Mouse (Mus musculus) B cell, adult 2 months (primary cell): ENCODE data around the gene Ms4a10.

Experiments
- DNase-seq, 2 experiments: peaks; one replicate each; pipeline ENCODE4 v3.0.0; 2022

Ms4a10 gene

GRCm38 (mm10) chr19:10959085-10959977, 15.1 kb downstream of the Ms4a10 start:
- DNase-seq: peak; percentile 64 to 71

GRCm38 (mm10) chr19:10952021-10952939, 22.2 kb downstream of the Ms4a10 start:
- DNase-seq: no peak

- no peak for DNase-seq
Measured at GRCm38 (mm10) chr19:10949558-10949957, 24.9 kb downstream of the Ms4a10 start.

- peak; percentile 95 to 96 for DNase-seq
Measured at GRCm38 (mm10) chr19:10949112-10949511, 25.4 kb downstream of the Ms4a10 start, which contains the start of gene Ccdc86. Gene Ccdc86, minus strand, starts transcription at chr19:10949266.

DNA sequence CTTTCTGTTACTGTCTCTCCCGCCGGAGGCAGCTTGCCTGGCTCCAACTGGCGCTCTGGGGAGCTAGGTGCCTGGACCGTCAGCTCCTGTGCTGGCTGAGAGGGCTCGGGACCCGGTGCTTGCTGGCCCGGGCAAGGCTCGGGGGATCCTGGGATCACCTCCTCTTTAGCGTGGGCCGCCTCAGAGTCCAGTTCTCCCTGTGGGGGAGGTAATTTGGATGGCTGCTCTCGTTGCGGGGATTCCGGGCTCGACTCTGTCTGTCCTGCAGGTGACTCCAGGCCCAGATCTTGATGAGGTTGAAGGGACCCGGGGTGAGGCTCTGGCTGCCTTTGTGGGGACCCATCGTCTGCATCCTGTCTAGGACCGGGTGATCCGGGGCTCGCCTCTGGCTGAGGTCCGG, 26.1 kb downstream of the Ms4a10 start:
- DNase-seq: peak; percentile 28 to 35

DNA sequence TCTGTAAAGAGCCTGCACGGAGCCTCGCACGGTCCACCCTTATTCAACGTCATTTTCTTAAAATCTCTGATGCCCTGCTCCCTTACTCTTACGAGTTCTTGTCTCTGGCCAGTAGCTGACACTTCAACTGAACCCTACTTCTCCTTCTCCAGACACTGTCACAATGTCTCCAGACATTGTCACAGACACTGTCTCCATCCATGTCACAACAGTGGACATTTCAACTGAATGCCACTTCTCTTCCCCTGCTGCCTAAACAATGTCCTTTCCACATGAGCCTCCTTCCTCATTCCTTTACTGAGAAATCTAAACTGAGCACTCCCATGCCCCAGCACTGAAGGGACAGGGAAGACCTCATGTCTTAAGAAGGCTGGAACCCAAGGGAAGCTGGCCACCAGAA, 27.3 kb downstream of the Ms4a10 start:
- DNase-seq: no peak

DNA sequence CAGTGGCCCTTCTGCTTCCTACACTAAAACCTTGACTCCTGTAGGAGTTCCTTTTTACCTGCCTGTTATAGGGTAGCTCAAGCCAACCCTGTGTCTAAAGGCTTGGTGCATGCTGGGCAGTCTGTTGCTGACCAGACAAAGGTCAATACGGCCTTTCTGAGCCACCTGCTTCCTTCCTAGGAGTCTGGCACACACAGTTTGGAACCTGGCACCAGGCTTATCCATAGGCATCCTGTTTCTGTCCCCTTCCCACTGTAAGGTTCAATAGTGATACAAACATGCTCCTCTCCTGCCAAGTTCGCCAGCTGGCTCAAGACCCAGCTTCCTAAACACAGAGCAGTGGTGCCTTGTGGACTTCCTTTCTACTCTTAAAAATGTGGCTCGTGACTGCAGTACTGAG, 28.0 kb downstream of the Ms4a10 start:
- DNase-seq: no peak

- DNase-seq: peak in 1 of 2 experiments; percentile 16
Measured at GRCm38 (mm10) chr19:10943955-10944354, 30.5 kb downstream of the Ms4a10 start.

GRCm38 (mm10) chr19:10940801-10941457, 33.5 kb downstream of the Ms4a10 start:
- DNase-seq: no peak

DNA sequence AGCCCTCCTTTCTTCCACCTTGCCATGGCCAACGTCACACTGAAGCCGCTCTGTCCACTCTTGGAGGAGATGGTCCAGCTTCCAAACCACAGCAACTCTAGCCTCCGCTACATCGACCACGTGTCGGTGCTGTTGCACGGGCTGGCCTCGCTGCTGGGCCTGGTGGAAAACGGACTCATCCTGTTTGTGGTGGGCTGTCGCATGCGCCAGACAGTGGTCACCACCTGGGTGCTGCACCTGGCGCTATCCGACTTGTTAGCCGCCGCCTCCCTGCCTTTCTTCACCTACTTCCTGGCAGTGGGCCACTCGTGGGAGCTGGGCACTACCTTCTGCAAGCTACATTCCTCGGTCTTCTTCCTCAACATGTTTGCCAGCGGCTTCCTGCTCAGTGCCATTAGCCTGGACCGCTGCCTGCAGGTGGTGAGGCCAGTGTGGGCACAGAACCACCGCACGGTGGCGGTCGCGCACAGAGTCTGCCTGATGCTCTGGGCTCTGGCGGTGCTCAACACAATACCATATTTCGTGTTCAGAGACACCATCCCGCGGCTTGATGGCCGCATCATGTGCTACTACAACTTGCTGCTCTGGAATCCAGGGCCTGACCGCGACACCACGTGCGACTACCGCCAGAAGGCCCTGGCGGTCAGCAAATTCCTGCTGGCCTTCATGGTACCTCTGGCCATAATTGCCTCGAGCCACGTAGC, 34.2 kb downstream of the Ms4a10 start:
- DNase-seq: peak; percentile 68

DNA sequence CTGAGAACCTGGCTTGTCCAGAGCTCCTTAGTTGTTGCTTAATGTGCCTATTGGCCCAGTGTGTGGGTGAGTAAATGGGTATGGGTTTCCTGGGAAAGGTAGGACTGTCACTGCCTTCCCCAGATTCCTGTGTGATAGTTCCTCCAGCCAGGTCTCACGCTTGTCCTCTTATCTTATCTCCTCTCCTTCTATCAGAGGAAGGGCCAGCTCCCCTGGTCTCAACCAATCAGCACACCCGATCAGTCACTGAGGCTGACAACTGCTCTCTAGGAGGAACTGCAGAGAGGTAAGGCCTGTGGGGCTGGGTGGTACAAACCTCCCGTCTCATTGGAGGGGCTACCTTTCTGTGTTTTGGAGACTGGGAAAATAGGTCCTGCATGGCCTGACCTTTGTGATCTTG, 35.7 kb downstream of the Ms4a10 start:
- no peak for DNase-seq

- DNase-seq: no peak
Measured at GRCm38 (mm10) chr19:10937110-10937563, 37.3 kb downstream of the Ms4a10 start, which contains the start of gene Ptgdr2. Gene Ptgdr2, plus strand, starts transcription at chr19:10937160.

DNA sequence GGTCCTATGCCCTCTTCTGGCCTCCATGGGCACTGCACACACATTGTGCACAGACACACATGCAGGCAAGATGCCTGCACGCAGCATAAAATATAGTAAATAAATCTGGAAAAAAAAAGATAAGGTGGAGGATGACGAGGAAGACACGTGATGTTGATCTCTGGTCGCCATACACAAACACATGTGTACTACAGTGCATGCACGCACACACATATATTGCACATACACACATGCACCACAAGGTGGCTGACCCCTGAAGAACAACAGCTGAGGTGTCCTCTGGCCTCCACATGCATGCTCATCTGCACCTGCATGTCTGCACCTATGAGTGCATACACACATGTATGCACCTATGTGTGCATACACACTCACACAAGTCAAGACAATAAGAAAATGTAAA, 38.4 kb downstream of the Ms4a10 start:
- no peak for DNase-seq

DNA sequence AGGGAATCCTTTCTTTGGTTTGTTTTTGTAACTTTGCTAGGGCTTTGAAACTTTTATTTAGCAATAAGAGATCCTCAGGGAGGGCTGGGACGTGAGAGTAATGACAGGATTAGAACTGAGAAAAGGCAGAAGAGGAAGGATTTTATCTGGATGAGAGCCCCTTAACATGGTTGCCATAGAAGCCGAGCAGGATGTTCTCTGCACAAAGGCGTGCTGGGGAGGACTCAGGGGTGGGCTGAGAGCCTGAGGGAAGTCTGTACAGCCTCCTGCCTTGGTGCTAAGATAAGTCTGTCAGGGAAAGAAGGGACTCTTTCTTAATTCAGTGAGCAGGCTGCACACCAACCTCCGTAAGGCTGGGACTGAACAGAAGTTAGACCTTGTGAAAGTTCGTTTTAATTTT, 39.4 kb downstream of the Ms4a10 start:
- no peak for DNase-seq

- DNase-seq: no peak
Measured at GRCm38 (mm10) chr19:10930641-10931040, 43.8 kb downstream of the Ms4a10 start.

DNA sequence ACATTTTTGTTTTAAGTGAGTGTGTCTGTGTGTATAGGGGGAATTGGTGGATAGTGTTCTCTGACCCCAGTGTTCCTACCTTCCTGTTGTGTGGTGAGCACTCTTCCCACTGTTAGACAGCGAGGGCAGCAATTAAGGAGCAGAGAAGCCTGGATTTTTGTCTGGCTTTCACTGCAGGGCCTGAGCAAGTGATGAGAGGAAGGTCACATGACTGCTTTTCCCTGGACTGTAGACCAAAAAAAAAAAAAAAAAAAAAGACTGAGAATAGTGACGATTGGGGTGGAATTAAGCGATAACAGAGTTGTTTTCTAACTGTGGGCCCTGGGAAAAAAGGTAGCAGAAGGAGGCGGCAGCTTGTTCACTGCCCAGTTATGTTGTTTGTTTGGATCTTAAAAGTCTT, 47.8 kb downstream of the Ms4a10 start:
- DNase-seq: no peak

DNA sequence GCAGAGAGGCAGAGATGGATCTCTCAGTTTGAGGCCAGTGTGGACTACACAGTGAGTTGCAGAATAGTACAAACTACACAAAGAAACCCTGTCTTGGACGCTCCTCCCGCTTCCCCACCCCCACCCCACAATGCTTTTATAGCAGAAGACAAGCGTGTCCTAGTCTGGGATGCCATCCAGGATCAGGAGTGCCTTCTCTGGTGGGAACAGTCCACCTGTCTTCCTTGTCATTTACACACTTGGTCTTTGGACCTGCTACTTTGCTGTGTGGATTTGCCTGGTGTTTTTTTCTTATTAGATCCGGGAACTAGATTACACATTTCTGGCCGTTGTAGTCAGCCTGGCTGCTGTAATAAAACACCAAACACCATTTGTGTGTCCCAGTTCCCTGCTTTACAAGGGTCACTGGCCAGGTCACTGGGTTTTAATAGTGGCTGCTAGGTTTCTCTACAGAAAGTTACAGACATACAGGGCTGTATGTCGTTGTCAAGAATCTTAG, 48.3 kb downstream of the Ms4a10 start:
- no peak for DNase-seq

DNA sequence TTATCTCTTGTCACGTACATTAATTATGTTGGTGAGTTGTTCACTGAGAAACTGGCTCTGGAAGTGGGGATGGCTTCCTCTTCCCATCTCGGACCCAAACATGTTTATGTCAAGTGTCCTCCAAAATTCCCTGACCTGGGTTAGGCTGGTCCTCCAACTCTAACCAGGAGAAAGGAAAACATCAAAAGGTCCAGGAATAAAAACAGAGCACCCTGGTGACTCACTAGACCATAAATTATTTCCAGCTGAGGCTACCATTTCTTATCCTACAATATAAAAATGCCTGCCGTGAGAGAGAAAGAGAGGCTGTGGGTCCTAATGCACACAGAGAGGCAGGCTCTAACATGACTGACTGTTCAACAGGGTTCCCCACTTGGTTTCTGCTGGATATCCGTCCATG, 50.2 kb downstream of the Ms4a10 start:
- no peak for DNase-seq

- no peak for DNase-seq
Measured at GRCm38 (mm10) chr19:10921058-10921457, 53.4 kb downstream of the Ms4a10 start.

GRCm38 (mm10) chr19:10920532-10920931, 53.9 kb downstream of the Ms4a10 start, which contains the start of gene Zp1:
Gene Zp1, minus strand, starts transcription at chr19:10920632.
- DNase-seq: no peak

DNA sequence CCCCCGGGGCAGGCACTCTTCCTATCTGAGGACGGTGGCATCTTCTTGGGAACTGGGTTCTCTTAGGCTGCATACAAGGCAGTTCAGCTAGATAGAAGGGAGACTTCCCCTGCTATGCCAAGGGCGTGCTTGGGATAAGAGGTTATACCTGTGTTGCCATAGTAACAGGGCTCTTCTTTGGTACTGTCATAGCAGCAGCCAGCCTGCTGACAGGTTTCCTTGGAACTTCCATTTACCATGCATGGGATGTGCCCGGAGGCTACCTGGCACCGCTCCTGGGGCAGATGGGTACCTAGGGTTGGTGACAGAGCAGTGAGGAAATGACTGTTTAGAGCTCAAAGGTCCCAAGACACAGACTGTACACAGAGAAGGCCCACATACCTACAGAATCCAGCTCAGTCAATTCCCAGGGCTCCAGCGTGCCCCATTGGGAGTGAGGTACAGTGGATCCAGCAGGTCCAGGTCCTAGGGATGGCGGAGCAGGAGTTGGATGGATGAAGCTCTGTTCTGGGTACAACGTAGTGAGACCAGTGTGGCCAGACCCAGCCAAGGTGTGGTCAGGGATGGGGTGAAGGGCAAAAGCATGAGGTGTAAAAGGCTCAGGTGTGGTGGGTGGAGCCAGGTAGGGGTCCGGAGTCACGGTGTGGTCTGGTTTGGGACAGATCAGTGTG, 56.0 kb downstream of the Ms4a10 start:
- DNase-seq: no peak
